9 mouse cellular contexts compared by ENCODE assay signal in the genomic region with DNA sequence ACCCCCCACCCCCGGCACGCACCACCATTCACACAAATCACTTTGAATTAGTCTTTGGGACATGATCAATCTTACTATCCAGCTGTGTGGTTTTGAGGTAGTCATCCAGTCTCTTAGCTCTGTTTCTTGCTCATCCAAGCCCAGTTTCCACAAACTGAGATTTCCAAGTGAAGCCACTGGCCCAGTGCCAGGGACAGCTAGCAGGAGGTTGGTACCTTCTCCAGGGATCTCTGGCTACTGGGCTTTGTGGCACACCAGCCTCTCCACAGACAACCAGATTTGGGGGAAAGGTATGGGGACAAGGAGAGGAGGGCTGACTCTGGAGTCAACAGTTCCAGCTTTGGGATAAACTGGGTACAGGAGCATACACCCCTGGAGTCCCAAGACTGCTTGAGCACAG. TPM values are rescaled to one million over a fixed set of nuclear protein-coding genes. Genes with fewer than 3 reads are reported as not detected.
DNase-seq lines count a peak whose midpoint lies in the region; ATAC-seq and TF ChIP-seq lines count a peak whose summit lies in the region.
"Had no signal": no experiment of that assay in that cellular context is flagged by ENCODE, and none has a peak within 500 bp of the region (broad histone marks: within the 10 kb centered on the region; RNA-seq: fewer than 3 reads in every experiment).

No protein-coding gene starts in this region.

- peak overlapping the region; percentile 56 for H3K4me2 ChIP-seq in hindbrain, embryonic 14.5 days (replicated peaks)

- no peaks in the 10 kb centered on the region for H3K27me3 ChIP-seq in kidney, adult 2 months (replicated peaks; ENCODE audit: control insufficient read depth, insufficient read depth, low read length)
- no peaks in the 10 kb centered on the region for H3K27me3 ChIP-seq in hindbrain, embryonic 14.5 days (ENCODE audit: control insufficient read depth, insufficient read depth, low read length)
- H3K27me3 ChIP-seq in midbrain, embryonic 10.5 days (ENCODE audit: low read depth, poor library complexity, severe bottlenecking): peaks cover 28% of the 10 kb centered on the region

- peak overlapping the region; percentile 35; the same call in 1 of the 2 replicates for H3K4me3 ChIP-seq in kidney, adult 2 months (ENCODE audit: insufficient read depth, low read depth, low read length)
- H3K4me3 ChIP-seq in hindbrain, embryonic 14.5 days (replicated peaks; ENCODE audit: low read length): no peak overlapping the region
- H3K4me3 ChIP-seq in midbrain, embryonic 10.5 days: peak overlapping the region; percentile 53

- no peak overlapping the region for H3K9ac ChIP-seq in hindbrain, embryonic 14.5 days

- H3K27ac ChIP-seq in kidney, adult 2 months (ENCODE audit: insufficient read depth, low read depth, low read length): peak overlapping the region; percentile 3; the same call in 1 of the 2 replicates
- no peak overlapping the region for H3K27ac ChIP-seq in hindbrain, embryonic 14.5 days
- H3K27ac ChIP-seq in midbrain, embryonic 10.5 days (replicated peaks): peak overlapping the region; percentile 77

- H3K36me3 ChIP-seq in kidney, adult 2 months (ENCODE audit: control insufficient read depth, insufficient read depth, low read length): no peaks in the 10 kb centered on the region
- H3K36me3 ChIP-seq in hindbrain, embryonic 14.5 days (replicated peaks; ENCODE audit: control insufficient read depth, insufficient read depth): no peaks in the 10 kb centered on the region
- H3K36me3 ChIP-seq in midbrain, embryonic 10.5 days: no peaks in the 10 kb centered on the region

- intact Hi-C loops in left cerebral cortex, postnatal 14 days (cut with DNase I): no loop called here

- H3K9me3 ChIP-seq in hindbrain, embryonic 14.5 days (ENCODE audit: control insufficient read depth, low read length): no peaks in the 10 kb centered on the region
- no peaks in the 10 kb centered on the region for H3K9me3 ChIP-seq in midbrain, embryonic 10.5 days (replicated peaks)

- no peak for TF ChIP-seq CTCF in kidney, adult 2 months (conservative IDR thresholded peaks at IDR 0.05; ENCODE audit: insufficient read depth, insufficient read length, low read depth, low read length)

- TF ChIP-seq POLR2A in kidney, adult 2 months (IDR thresholded peaks at IDR 0.05; ENCODE audit: low read depth, low read length): no peak

- no peak for ATAC-seq in hindbrain, embryonic 14.5 days (ENCODE audit: low FRiP score)

- peak; percentile 28 for DNase-seq in kidney, adult 2 months
- DNase-seq in kidney, adult 11 months: no peak
- peak; percentile 36 to 37 for DNase-seq in cerebellum, postnatal 36 days
- DNase-seq in hindbrain, embryonic 14.5 days (ENCODE audit: low spot score): no peak
- DNase-seq in midbrain, embryonic 10.5 days (ENCODE audit: low spot score): no peak
- DNase-seq in frontal cortex, postnatal 25 days (ENCODE audit: low spot score in 2 of 2): no peak
- no peak for DNase-seq in ovary, postnatal 36 days (ENCODE audit: low spot score)
- DNase-seq in left cerebral cortex, postnatal 14 days (ENCODE audit: low spot score in 2 of 2): no peak

- peaks cover 4% of the 10 kb centered on the region; the same call in 1 of the 2 replicates for H3K4me1 ChIP-seq in kidney, adult 2 months (ENCODE audit: control insufficient read depth, insufficient read depth, low read length)
- peaks cover 14% of the 10 kb centered on the region; the same call in 1 of the 2 replicates for H3K4me1 ChIP-seq in hindbrain, embryonic 14.5 days (replicated peaks; ENCODE audit: control insufficient read depth, insufficient read depth, low read length)
- peaks cover 19% of the 10 kb centered on the region for H3K4me1 ChIP-seq in midbrain, embryonic 10.5 days

- WGBS in kidney, adult 2 months: 41% methylated on average over 2 of the region's 2 CpGs
- WGBS in hindbrain, embryonic 14.5 days: 48% methylated on average over 2 of the region's 2 CpGs
- 59% methylated on average over 2 of the region's 2 CpGs for WGBS in midbrain, embryonic 10.5 days

RNA-seq across cellular contexts. Expression of a gene that starts 0.5 kb away (rescaled TPM):
- polyA plus RNA-seq in kidney, adult 2 months (2012; rRNA removed): 0.72 and 0.77 TPM in 2 replicates
- not detected in 2 replicates for polyA plus RNA-seq in hindbrain, embryonic 14.5 days (2014; fragmentation: Nextera tagmentation; extraction: Ambion mirVana)
- polyA plus RNA-seq in midbrain, embryonic 10.5 days (2016; fragmentation: Nextera tagmentation; extraction: Ambion mirVana): 0.10 and 0.15 TPM in 2 replicates
- not detected for total RNA-seq in left cerebral cortex, postnatal 14 days (2021)
- total RNA-seq: hematopoietic stem cell, adult 5-6 weeks had no signal

RNA-seq across cellular contexts. Expression of a gene that starts 7.4 kb away (rescaled TPM):
- 0.87 and 0.91 TPM in 2 replicates for polyA plus RNA-seq in kidney, adult 2 months (2012; rRNA removed)
- 0.29 and 0.48 TPM in 2 replicates for polyA plus RNA-seq in hindbrain, embryonic 14.5 days (2014; fragmentation: Nextera tagmentation; extraction: Ambion mirVana)
- polyA plus RNA-seq in midbrain, embryonic 10.5 days (2016; fragmentation: Nextera tagmentation; extraction: Ambion mirVana): 0.10 and 0.20 TPM in 2 replicates
- under 1 TPM; 0.30 to 0.35 TPM for total RNA-seq in left cerebral cortex, postnatal 14 days (2021)
- total RNA-seq: hematopoietic stem cell, adult 5-6 weeks had no signal

RNA-seq across cellular contexts. Expression of a gene that starts 17.8 kb away (rescaled TPM):
- 0.12 and 0.16 TPM in 2 replicates for polyA plus RNA-seq in kidney, adult 2 months (2012; rRNA removed)
- polyA plus RNA-seq in hindbrain, embryonic 14.5 days (2014; fragmentation: Nextera tagmentation; extraction: Ambion mirVana): not detected in 2 replicates
- 0.07 TPM in 1 of 2 replicates, not detected in the other for polyA plus RNA-seq in midbrain, embryonic 10.5 days (2016; fragmentation: Nextera tagmentation; extraction: Ambion mirVana)
- under 1 TPM in 1 of 2 experiments, not detected in 1; 0.08 TPM for total RNA-seq in left cerebral cortex, postnatal 14 days (2021)
- total RNA-seq: hematopoietic stem cell, adult 5-6 weeks had no signal

RNA-seq across cellular contexts. Expression of a gene that starts 21.5 kb away (rescaled TPM):
- polyA plus RNA-seq in kidney, adult 2 months (2012; rRNA removed): 15.4 and 17.5 TPM in 2 replicates
- 0.22 and 0.70 TPM in 2 replicates for polyA plus RNA-seq in hindbrain, embryonic 14.5 days (2014; fragmentation: Nextera tagmentation; extraction: Ambion mirVana)
- 0.62 and 0.78 TPM in 2 replicates for polyA plus RNA-seq in midbrain, embryonic 10.5 days (2016; fragmentation: Nextera tagmentation; extraction: Ambion mirVana)
- total RNA-seq in left cerebral cortex, postnatal 14 days (2021): 1 to 10 TPM; 1.8 to 2.1 TPM

RNA-seq across cellular contexts. Expression of a gene that starts 33.3 kb away (rescaled TPM):
- 162 and 168 TPM in 2 replicates for polyA plus RNA-seq in kidney, adult 2 months (2012; rRNA removed)
- polyA plus RNA-seq in hindbrain, embryonic 14.5 days (2014; fragmentation: Nextera tagmentation; extraction: Ambion mirVana): 382 and 446 TPM in 2 replicates
- 375 and 418 TPM in 2 replicates for polyA plus RNA-seq in midbrain, embryonic 10.5 days (2016; fragmentation: Nextera tagmentation; extraction: Ambion mirVana)
- total RNA-seq in left cerebral cortex, postnatal 14 days (2021): 100 to 1,000 TPM; 114 to 118 TPM

Comparison
In these comparisons a context has a peak if more than half of its experiments do, and no peak if none do; other contexts are left out.
1. DNase-seq: peak in kidney, adult 2 months (single experiment) and cerebellum, postnatal 36 days (2 of 2); none in kidney, adult 11 months (single experiment), hindbrain, embryonic 14.5 days (single experiment), midbrain, embryonic 10.5 days (single experiment), frontal cortex, postnatal 25 days (0 of 2), ovary, postnatal 36 days (single experiment) and left cerebral cortex, postnatal 14 days (0 of 2).